Mouse (Mus musculus) ZHBTc4 (cell line): ENCODE measurements around the gene Trmt44.

Source experiments
- DNase-seq: peaks from one replicate; pipeline ENCODE4 v3.0.0-alpha.2; 2011; ENCODE audit warnings: low read depth, low spot score

Trmt44 gene

GRCm38 (mm10) chr5:35574653-35575599, at the start of gene Trmt44:
Trmt44 (minus strand) TSS chr5:35575070.
- peak; percentile 94 for DNase-seq

GRCm38 (mm10) chr5:35623831-35624230, 49.0 kb upstream of the Trmt44 start:
- no peak for DNase-seq

GRCm38 (mm10) chr5:35621114-35621513, 46.2 kb upstream of the Trmt44 start:
- peak; percentile 59 for DNase-seq

- peak; percentile 15 for DNase-seq
Observed at GRCm38 (mm10) chr5:35616943-35617342, 42.1 kb upstream of the Trmt44 start.

GRCm38 (mm10) chr5:35612722-35613121, 37.9 kb upstream of the Trmt44 start:
- no peak for DNase-seq

GRCm38 (mm10) chr5:35611900-35612299, 37.0 kb upstream of the Trmt44 start:
- no peak for DNase-seq

- DNase-seq, result no peak
Observed at GRCm38 (mm10) chr5:35611170-35611569, 36.3 kb upstream of the Trmt44 start.

- DNase-seq, result no peak
Observed at GRCm38 (mm10) chr5:35610381-35610780, 35.5 kb upstream of the Trmt44 start.

- no peak for DNase-seq
Observed at GRCm38 (mm10) chr5:35609971-35610370, 35.1 kb upstream of the Trmt44 start.

- peak; percentile 92 for DNase-seq
Observed at GRCm38 (mm10) chr5:35609381-35609780, 34.5 kb upstream of the Trmt44 start.

- DNase-seq, result no peak
Observed at GRCm38 (mm10) chr5:35608559-35608958, 33.7 kb upstream of the Trmt44 start.

- no peak for DNase-seq
Observed at GRCm38 (mm10) chr5:35607784-35608183, 32.9 kb upstream of the Trmt44 start.

- no peak for DNase-seq
Observed at GRCm38 (mm10) chr5:35606800-35607199, 31.9 kb upstream of the Trmt44 start.

GRCm38 (mm10) chr5:35605355-35605754, 30.5 kb upstream of the Trmt44 start:
- DNase-seq, result no peak

- DNase-seq, result no peak
Observed at GRCm38 (mm10) chr5:35601526-35601925, 26.7 kb upstream of the Trmt44 start.

- no peak for DNase-seq
Observed at GRCm38 (mm10) chr5:35600233-35600632, 25.4 kb upstream of the Trmt44 start.

- no peak for DNase-seq
Observed at GRCm38 (mm10) chr5:35596169-35597160, 21.6 kb upstream of the Trmt44 start.

GRCm38 (mm10) chr5:35595706-35596105, 20.8 kb upstream of the Trmt44 start:
- peak; percentile 87 for DNase-seq

- no peak for DNase-seq
Observed at GRCm38 (mm10) chr5:35594768-35595167, 19.9 kb upstream of the Trmt44 start.

- no peak for DNase-seq
Observed at GRCm38 (mm10) chr5:35593272-35593671, 18.4 kb upstream of the Trmt44 start.

- DNase-seq, result peak; percentile 28
Observed at GRCm38 (mm10) chr5:35592824-35593223, 18.0 kb upstream of the Trmt44 start.
